Mouse (Mus musculus) liver, adult 2 months (tissue): ENCODE measurements around the gene Nf1.

Experiments
- CTCF ChIP-seq: fragments of 200-500 bp; IDR thresholded peaks from 2 replicates; pipeline ENCODE4 v1.5.1; 2011; ENCODE audit warnings: low read depth, low read length, control low read depth
- POLR2A ChIP-seq: fragments of 200-500 bp; IDR thresholded peaks from 2 replicates; pipeline ENCODE4 v1.6.1; 2011; ENCODE audit warnings: low read length, control low read depth; ENCODE audit not compliant: insufficient read depth; ENCODE audit errors: extremely low read depth

- no peak for TF ChIP-seq CTCF
- no peak for TF ChIP-seq POLR2A
Measured at GRCm38 (mm10) chr11:79519878-79520291, 180.4 kb downstream of the Nf1 start.
